Mouse (Mus musculus) heart, embryonic 15.5 days (tissue): ENCODE data around the gene Abca3. TPM values are rescaled to one million over a fixed set of nuclear protein-coding genes. Genes with fewer than 3 reads are reported as not detected.

Experiments used
- microRNA-seq: library from miRNA; unstranded; fragments of <30 nt; microRNA quantifications from one replicate; pipeline ENCODE4, GENCODE M21; 2016
- polyA plus RNA-seq: library from polyadenylated mRNA; unstranded; fragments of >200 nt; fragmentation: Nextera tagmentation; extraction: Ambion mirVana; gene quantifications from 2 replicates; pipeline ENCODE4 v1.2.1, GENCODE M21; 2015

The Abca3 gene
- polyA plus RNA-seq, 1 experiment from 2014 or later: 6.0 TPM

Small RNA genes lying within 50 kb of the gene (microRNA-seq; reads per million reads assigned to microRNA genes)
- not detected for gene Gm24427

Other genes with a start within 250 kb of the Abca3 start
- 37.7 and 39.5 TPM in 2 replicates for gene Pdpk1, start 201.0 kb upstream of the Abca3 start, polyA plus RNA-seq
- 20.6 and 28.8 TPM in 2 replicates for gene Amdhd2, start 188.2 kb upstream of the Abca3 start, polyA plus RNA-seq
- 447 and 510 TPM in 2 replicates for gene Atp6v0c, start 182.2 kb upstream of the Abca3 start, polyA plus RNA-seq
- 3.6 and 3.8 TPM in 2 replicates for gene Tbc1d24, start 146.4 kb upstream of the Abca3 start, polyA plus RNA-seq
- 1.9 and 2.9 TPM in 2 replicates for gene Ntn3, start 142.4 kb upstream of the Abca3 start, polyA plus RNA-seq
- gene Tedc2, start 131.1 kb upstream of the Abca3 start, polyA plus RNA-seq: 4.3 and 7.3 TPM in 2 replicates
- 29.2 and 36.1 TPM in 2 replicates for gene Ccnf, start 100.5 kb upstream of the Abca3 start, polyA plus RNA-seq
- 0.10 TPM in 1 of 2 replicates, not detected in the other for gene Abca17, start 882 bp upstream of the Abca3 start, polyA plus RNA-seq
- gene Rnps1, start 62.6 kb downstream of the Abca3 start, polyA plus RNA-seq: 186 and 210 TPM in 2 replicates
- gene Eci1, start 74.7 kb downstream of the Abca3 start, polyA plus RNA-seq: 245 and 301 TPM in 2 replicates
- 1.1 and 1.2 TPM in 2 replicates for gene Dnase1l2, start 91.2 kb downstream of the Abca3 start, polyA plus RNA-seq
- gene E4f1, start 118.4 kb downstream of the Abca3 start, polyA plus RNA-seq: 20.5 and 29.1 TPM in 2 replicates
- 60.5 and 63.0 TPM in 2 replicates for gene Pgp, start 118.4 kb downstream of the Abca3 start, polyA plus RNA-seq
- 0.18 TPM in 1 of 2 replicates, not detected in the other for gene Bricd5, start 121.9 kb downstream of the Abca3 start, polyA plus RNA-seq
- 15.2 and 18.8 TPM in 2 replicates for gene Mlst8, start 127.1 kb downstream of the Abca3 start, polyA plus RNA-seq
- gene Caskin1, start 136.7 kb downstream of the Abca3 start, polyA plus RNA-seq: 0.39 and 0.94 TPM in 2 replicates
- gene Traf7, start 176.0 kb downstream of the Abca3 start, polyA plus RNA-seq: 59.2 and 84.9 TPM in 2 replicates
- 0.97 and 1.2 TPM in 2 replicates for gene Rab26, start 182.3 kb downstream of the Abca3 start, polyA plus RNA-seq
- 12.4 and 21.1 TPM in 2 replicates for gene Pkd1, start 197.9 kb downstream of the Abca3 start, polyA plus RNA-seq